Mouse (Mus musculus): ENCODE measurements around the gene Gm49395.

DNA sequence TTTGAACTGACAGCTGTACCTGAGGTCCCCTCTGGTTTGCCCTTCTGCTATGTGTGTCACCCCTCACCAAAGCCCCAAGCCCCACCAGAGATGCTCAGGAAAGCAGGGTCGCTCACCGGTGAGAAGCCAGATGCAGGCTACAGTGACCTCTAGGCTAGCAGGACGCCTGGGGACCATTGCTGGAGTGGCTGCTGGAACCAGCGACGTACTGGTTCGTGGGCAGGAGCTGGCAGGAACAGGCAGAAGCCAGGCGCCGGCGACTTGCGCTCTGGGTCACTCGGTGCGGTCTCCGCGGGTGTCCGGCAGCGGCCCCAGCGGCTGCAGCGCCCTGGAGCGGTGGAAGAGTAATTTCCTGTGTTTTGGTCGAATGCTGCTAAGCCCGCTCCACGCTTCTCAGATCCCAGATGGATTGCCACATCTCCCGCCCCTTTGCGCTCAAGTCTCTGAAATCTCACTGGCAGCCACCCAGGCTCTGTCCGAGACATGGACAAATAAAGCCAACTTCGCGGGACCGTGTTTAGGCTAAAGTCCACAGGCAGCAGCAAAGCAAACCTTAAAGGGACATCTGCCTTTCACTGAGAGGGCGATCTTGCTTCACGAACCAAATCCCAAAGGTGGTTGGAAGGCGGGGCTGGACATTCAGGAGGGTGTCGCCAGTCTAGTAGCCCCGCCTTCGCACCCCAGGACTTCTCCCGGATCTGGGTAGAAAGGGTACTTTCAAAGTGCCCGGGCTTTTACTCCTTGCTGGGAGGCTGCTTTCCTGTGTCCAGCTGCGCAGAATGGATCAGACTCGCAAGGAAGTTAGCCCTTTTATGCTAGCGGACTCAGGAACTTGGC lies at the start of gene Gm49395, which contains the start of gene Itga1:
- TF ChIP-seq GATA1 (IDR thresholded peaks at IDR 0.05; ENCODE audit: low read length) (no peak), TAL1 (IDR thresholded peaks at IDR 0.05; ENCODE audit: low read length) (no peak)
